Mouse (Mus musculus) neural tube, embryonic 15.5 days (tissue): ENCODE measurements around the gene Hmga2. TPM values are rescaled to one million over a fixed set of nuclear protein-coding genes. Genes with fewer than 3 reads are reported as not detected.

Experiments used
- ATAC-seq: fragments of 200-750 bp; cut with Nextera tagmentation; 2 replicates; pipeline ENCODE4 v1.8.0; 2017; ENCODE audit warnings: mild to moderate bottlenecking, moderate TSS enrichment, moderate library complexity; ENCODE audit not compliant: low FRiP score
- H3K27ac ChIP-seq: fragments of 300-500 bp; sonication (generic); replicated peaks from 2 replicates; pipeline ENCODE4 v1.5.1; 2015; ENCODE audit warnings: mild to moderate bottlenecking, inconsistent platforms
- H3K27me3 ChIP-seq: fragments of 300-500 bp; sonication (generic); replicated peaks from 2 replicates; pipeline ENCODE4 v1.6.1; 2015; ENCODE audit warnings: inconsistent platforms
- H3K36me3 ChIP-seq: fragments of 300-500 bp; sonication (generic); 2 replicates; pipeline ENCODE4 v1.6.1; 2015; ENCODE audit warnings: inconsistent platforms
- H3K4me1 ChIP-seq: fragments of 300-500 bp; sonication (generic); 2 replicates; pipeline ENCODE4 v1.6.1; 2015; ENCODE audit warnings: inconsistent platforms
- H3K4me2 ChIP-seq: fragments of 300-500 bp; sonication (generic); 2 replicates; pipeline ENCODE4 v1.6.1; 2015; ENCODE audit warnings: inconsistent platforms, mild to moderate bottlenecking, moderate library complexity
- H3K4me3 ChIP-seq: fragments of 300-500 bp; sonication (generic); replicated peaks from 2 replicates; pipeline ENCODE4 v1.5.1; 2015; ENCODE audit warnings: mild to moderate bottlenecking, inconsistent platforms
- H3K9ac ChIP-seq: fragments of 300-500 bp; sonication (generic); replicated peaks from 2 replicates; pipeline ENCODE4 v1.6.1; 2015; ENCODE audit warnings: mild to moderate bottlenecking, inconsistent platforms
- H3K9me3 ChIP-seq: fragments of 300-500 bp; sonication (generic); replicated peaks from 2 replicates; pipeline ENCODE4 v1.6.1; 2016; ENCODE audit warnings: inconsistent platforms
- WGBS: fragments of 180-500 bp; shearing (Covaris S2); methylation state at CpG from one replicate; pipeline ENCODE4 v1.1.7; 2015; ENCODE audit warnings: mixed read lengths; 5-methylcytosine and 5-hydroxymethylcytosine counted together
- polyA plus RNA-seq: library from polyadenylated mRNA; unstranded; fragments of >200 nt; fragmentation: Nextera tagmentation; extraction: Ambion mirVana; gene quantifications from 2 replicates; pipeline ENCODE4 v1.2.1, GENCODE M21; 2015

The Hmga2 gene
- polyA plus RNA-seq, 1 experiment from 2014 or later: 3.2 TPM

DNA sequence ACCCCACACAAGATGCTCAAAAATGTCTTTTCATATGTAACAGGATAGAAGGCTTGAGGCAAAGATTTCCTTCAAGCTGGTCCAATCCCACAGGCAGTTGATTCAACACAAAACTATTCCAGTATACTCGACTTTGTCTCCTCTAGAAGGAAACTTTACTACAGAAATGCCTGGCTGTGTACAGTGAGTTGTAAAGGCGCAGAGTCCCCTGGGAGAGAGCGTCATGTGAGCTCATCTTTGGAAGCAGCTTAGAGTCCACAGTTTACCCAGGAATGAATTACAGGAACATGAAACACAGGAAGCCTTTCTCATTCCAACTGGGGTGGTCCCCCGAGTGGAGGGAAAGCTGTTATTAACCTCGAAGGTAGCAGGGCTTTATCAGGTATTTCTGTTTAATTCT is 11.1 kb downstream of the Hmga2 start:
- 83% methylated on average over 5 of the region's 5 CpGs for WGBS
- Histone ChIP-seq H3K36me3 (no peaks in the 10 kb centered on the region), H3K27ac (no peak overlapping the region), H3K9me3 (no peaks in the 10 kb centered on the region), H3K4me1 (no peaks in the 10 kb centered on the region), H3K27me3 (no peaks in the 10 kb centered on the region), H3K4me3 (no peak overlapping the region), H3K9ac (no peak overlapping the region), H3K4me2 (no peak overlapping the region)
- ATAC-seq: no peak

DNA sequence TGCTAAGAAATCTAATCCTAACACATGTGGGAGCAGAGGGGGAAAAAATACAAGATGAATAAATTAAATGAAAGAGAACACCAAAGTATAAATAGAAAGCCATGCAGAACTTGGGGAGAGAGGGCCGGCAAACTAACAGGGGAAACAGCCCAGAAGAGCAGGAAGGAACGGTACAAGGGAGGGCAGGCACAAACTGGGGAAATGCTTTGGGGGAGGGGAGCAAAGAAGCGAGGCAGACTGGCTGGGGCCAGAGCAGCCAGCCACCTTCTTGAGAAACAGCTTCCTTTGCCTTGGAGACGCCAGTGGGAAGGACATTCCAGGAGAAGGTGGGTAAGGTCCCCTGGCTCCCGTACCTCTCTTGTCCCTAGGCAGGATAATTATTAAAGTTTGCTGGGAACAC is 14.5 kb downstream of the Hmga2 start:
- ATAC-seq: no peak
- Histone ChIP-seq H3K4me2 (no peak overlapping the region), H3K27ac (0 out of 2 replicates have a peak overlapping the region, but pooled peaks have one; percentile 9), H3K27me3 (no peaks in the 10 kb centered on the region), H3K9me3 (no peaks in the 10 kb centered on the region), H3K9ac (no peak overlapping the region), H3K36me3 (no peaks in the 10 kb centered on the region), H3K4me1 (no peaks in the 10 kb centered on the region), H3K4me3 (no peak overlapping the region)
- 44% methylated on average over 5 of the region's 5 CpGs for WGBS

DNA sequence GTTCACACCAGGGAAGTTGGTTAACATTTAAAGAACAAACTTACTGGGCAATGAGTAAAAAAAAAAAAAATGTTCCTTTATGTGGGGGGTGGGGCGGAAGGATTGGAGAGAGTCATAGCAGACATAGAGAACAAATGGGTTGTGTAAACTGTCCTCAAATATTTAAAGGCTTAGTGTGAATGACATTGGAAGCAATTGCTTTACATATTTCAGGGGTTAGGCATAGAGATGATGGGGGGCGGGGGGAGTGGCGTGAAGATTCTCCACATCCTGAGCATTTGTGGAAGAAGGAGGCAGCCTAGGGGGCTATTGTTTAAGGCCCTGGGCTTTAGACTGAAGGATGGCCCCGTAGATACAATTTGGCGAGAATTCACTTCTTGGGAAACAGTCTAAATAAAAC is 15.0 kb downstream of the Hmga2 start:
- no peaks in the 10 kb centered on the region for H3K36me3 ChIP-seq
- H3K4me3 ChIP-seq: no peak overlapping the region
- no peaks in the 10 kb centered on the region for H3K9me3 ChIP-seq
- no peak for ATAC-seq
- H3K4me2 ChIP-seq: no peak overlapping the region
- 0 out of 2 replicates have a peak overlapping the region, but pooled peaks have one; percentile 9 for H3K27ac ChIP-seq
- no peak overlapping the region for H3K9ac ChIP-seq
- no peaks in the 10 kb centered on the region for H3K27me3 ChIP-seq
- WGBS: 78% methylated on average over 5 of the region's 5 CpGs
- no peaks in the 10 kb centered on the region for H3K4me1 ChIP-seq

DNA sequence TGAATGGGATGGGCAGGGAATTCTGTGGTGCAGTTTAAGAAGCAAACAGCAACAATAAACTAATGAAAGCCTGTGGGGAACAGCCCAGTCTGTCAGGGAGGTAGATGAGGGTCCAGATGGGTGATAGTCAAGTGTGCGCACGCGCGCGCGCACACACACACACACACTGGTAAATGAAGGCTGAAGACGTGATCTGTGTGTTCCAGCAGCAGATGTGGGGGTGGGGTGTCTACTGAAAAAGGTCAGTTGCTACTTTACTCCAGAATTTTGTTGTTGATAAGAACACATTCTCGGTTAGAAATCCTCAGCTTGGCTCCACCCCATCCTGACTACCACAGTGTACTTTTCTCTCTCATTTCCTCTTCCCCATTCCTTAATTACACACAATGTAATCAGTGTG is 17.4 kb downstream of the Hmga2 start:
- H3K4me3 ChIP-seq: no peak overlapping the region

DNA sequence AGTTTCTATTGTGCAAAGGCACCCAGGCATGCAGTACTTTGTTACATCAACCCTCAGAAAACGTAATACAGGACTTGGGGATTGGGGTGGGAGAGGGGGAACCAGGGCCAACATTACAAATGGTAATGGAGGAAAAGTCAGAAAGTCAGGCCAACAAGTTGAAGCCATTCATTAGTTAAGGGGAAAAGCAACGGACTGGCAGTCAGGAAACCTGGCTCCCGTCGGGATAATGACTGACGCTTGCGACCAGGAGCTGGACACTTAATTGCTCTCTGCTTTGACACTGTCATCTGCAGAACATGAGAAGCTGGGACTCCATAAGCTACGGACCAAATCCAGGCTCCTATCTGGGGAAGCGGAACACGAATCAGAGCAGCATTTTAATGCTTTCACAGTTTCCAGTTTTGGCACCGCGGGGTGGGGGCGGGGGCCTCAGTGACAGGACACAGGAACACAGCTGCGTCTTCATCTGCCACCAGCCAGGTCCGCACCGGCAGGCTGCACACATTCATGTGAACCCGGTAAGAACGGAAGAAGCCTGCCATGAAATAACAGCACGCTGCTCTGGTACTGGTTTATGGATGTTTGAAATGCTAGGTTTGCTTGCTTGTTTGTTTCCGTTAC is 26.5 kb downstream of the Hmga2 start:
- ATAC-seq: no peak
- no peaks in the 10 kb centered on the region for H3K36me3 ChIP-seq
- WGBS: 43% methylated on average over 19 of the region's 19 CpGs
- peak overlapping the region; percentile 30 for H3K4me2 ChIP-seq
- H3K9me3 ChIP-seq: no peaks in the 10 kb centered on the region
- no peak overlapping the region for H3K9ac ChIP-seq
- H3K4me1 ChIP-seq: peaks cover 15% of the 10 kb centered on the region
- H3K27ac ChIP-seq: no peak overlapping the region
- peak overlapping the region; percentile 2; the same call in 1 of the 2 replicates for H3K4me3 ChIP-seq
- H3K27me3 ChIP-seq: no peaks in the 10 kb centered on the region

More for the DNA sequence above, 17.4 kb downstream of the Hmga2 start:
- no peaks in the 10 kb centered on the region for H3K4me1 ChIP-seq
- no peaks in the 10 kb centered on the region for H3K9me3 ChIP-seq
- WGBS: 87% methylated on average over 8 of the region's 8 CpGs
- no peak overlapping the region for H3K27ac ChIP-seq
- no peak overlapping the region for H3K9ac ChIP-seq
- no peak for ATAC-seq
- H3K36me3 ChIP-seq: no peaks in the 10 kb centered on the region
- no peaks in the 10 kb centered on the region for H3K27me3 ChIP-seq
- H3K4me2 ChIP-seq: no peak overlapping the region

DNA sequence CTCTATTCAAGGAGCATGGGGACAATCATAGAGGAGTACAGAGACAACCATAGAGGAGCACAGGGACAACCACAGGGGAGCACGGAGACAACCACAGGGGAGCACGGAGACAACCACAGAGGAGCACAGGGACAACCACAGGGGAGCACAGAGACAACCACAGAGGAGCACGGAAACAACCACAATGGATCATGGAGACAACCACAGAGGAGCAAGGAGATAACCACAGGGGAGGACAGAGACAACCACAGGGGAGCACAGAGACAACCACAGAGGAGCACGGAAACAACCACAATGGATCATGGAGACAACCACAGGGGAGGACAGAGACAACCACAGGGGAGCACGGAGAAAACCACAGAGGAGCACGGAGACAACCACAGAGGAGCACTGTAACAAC is 29.5 kb downstream of the Hmga2 start:
- Histone ChIP-seq H3K27ac (no peak overlapping the region), H3K9ac (no peak overlapping the region), H3K9me3 (no peaks in the 10 kb centered on the region), H3K27me3 (no peaks in the 10 kb centered on the region), H3K4me2 (no peak overlapping the region), H3K4me1 (peaks cover 26% of the 10 kb centered on the region), H3K4me3 (no peak overlapping the region), H3K36me3 (no peaks in the 10 kb centered on the region)
- ATAC-seq: no peak
- WGBS: 97% methylated on average over 6 of the region's 6 CpGs

DNA sequence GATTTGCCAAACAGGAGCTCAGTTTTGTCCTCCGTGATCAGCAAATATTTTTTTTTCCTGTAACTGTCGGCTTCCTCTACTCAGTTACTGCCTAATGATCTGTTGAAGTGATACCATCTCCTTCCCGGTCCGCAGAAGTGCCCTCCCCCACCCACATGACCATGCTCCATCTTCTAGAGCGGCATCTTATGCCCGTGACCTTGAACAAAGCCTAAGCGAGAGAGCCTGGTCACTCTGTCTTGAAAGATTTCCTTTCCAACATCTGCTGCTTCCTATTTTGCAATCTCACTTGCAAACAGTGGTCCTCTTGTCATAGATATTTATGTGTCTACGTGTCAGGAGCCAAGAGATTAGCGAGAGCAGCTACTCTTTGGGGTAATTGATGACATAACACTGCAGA is 30.1 kb downstream of the Hmga2 start:
- ATAC-seq: no peak
- Histone ChIP-seq H3K27me3 (no peaks in the 10 kb centered on the region), H3K9ac (no peak overlapping the region), H3K9me3 (no peaks in the 10 kb centered on the region), H3K27ac (no peak overlapping the region), H3K4me2 (no peak overlapping the region), H3K4me3 (no peak overlapping the region), H3K4me1 (peaks cover 31% of the 10 kb centered on the region), H3K36me3 (no peaks in the 10 kb centered on the region)
- WGBS: 75% methylated on average over 9 of the region's 9 CpGs

DNA sequence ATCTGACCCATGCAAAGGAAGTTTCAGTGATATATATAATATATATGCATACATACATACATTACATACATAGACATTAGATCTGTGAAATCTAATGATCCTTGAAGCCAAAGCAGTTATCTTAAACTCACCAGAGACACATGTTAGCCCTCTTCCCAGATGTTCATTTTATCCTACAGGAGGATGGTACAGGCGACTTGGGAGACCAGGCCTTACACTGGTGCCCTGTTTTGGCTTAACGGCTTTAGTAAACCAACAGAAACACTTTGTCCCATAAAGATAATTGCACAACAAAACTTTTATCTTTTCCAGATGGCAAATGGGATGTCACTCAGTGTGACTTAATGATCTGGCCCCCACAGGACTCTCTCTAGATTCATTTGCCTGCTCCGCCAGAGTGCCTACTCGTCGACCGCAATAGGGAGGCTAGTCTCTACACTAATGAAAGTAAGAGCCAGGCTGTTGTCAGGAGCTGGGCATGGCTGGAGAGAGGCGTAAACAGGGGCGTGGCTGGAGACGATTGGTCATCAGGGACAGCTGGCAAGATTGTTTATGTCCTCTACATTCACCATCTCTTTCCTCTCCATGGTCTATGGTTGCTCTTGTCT is 31.7 kb downstream of the Hmga2 start:
- H3K9ac ChIP-seq: no peak overlapping the region
- H3K4me1 ChIP-seq: peaks cover 26% of the 10 kb centered on the region

DNA sequence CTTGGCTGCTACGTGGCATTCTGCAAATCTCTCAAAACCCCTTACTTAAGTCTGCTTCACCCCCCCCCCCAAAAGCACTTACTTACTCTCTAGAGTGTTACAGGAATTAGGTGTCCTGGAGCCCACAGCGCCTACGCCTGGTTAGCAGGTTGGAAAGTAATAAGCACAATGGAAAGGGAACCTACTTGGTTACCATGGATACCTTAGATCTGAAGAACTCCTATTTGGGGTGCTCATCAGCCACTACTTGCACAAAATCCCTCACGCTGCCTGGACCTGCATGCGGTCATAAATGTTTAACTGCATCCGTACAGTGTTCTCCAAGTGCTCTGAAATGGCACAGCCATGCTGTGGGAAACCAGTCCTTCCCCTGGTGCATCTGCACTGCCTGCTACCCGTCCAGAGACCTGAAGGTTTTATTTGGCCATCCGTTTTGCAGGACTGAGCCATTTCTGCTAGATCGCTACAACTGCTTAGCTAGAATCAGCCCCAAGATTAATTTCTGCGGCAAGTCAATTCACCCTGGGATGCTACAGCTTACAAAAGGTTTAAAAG is 32.4 kb downstream of the Hmga2 start:
- Histone ChIP-seq H3K4me3 (no peak overlapping the region), H3K27ac (peak overlapping the region; percentile 71), H3K27me3 (no peaks in the 10 kb centered on the region), H3K4me1 (peaks cover 19% of the 10 kb centered on the region), H3K9me3 (no peaks in the 10 kb centered on the region), H3K9ac (0 out of 2 replicates have a peak overlapping the region, but pooled peaks have one; percentile 2), H3K4me2 (peak overlapping the region; percentile 29), H3K36me3 (no peaks in the 10 kb centered on the region)
- 32% methylated on average over 10 of the region's 10 CpGs for whole genome bisulfite sequencing
- ATAC-seq: peak; percentile 64

More for the DNA sequence above, 31.7 kb downstream of the Hmga2 start:
- no peaks in the 10 kb centered on the region for H3K36me3 ChIP-seq
- no peaks in the 10 kb centered on the region for H3K9me3 ChIP-seq
- no peak overlapping the region for H3K4me3 ChIP-seq
- WGBS: 49% methylated on average over 9 of the region's 9 CpGs
- 0 out of 2 replicates have a peak overlapping the region, but pooled peaks have one; percentile 37 for H3K27ac ChIP-seq
- H3K27me3 ChIP-seq: no peaks in the 10 kb centered on the region
- no peak overlapping the region for H3K4me2 ChIP-seq
- ATAC-seq: peak; percentile 51; the same call in 1 of the 2 replicates

DNA sequence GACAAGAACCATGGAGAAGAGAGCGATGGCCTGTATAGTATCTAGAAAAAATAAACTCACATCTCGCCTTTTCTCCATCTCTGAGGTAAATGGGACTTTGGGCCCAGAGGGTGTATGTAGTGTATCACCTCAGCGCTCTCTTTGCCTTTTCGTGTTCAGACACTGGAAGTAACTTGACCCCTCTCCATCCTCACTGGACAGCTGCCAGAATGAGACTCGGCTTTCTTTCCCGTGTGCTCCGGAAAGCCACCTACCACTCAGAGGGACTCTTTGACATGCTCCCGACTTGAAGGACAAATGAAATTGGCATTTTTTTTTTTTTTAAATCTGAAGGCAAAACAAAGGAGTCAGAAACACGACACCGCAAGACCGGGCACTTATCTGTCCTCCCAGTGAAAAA is 35.0 kb downstream of the Hmga2 start:
- H3K27me3 ChIP-seq: no peaks in the 10 kb centered on the region
- no peak for ATAC-seq
- no peak overlapping the region for H3K4me3 ChIP-seq
- no peak overlapping the region for H3K27ac ChIP-seq
- H3K9me3 ChIP-seq: no peaks in the 10 kb centered on the region
- no peak overlapping the region for H3K9ac ChIP-seq
- no peak overlapping the region for H3K4me2 ChIP-seq
- H3K36me3 ChIP-seq: no peaks in the 10 kb centered on the region
- H3K4me1 ChIP-seq: peaks cover 18% of the 10 kb centered on the region
- 45% methylated on average over 11 of the region's 11 CpGs for WGBS

DNA sequence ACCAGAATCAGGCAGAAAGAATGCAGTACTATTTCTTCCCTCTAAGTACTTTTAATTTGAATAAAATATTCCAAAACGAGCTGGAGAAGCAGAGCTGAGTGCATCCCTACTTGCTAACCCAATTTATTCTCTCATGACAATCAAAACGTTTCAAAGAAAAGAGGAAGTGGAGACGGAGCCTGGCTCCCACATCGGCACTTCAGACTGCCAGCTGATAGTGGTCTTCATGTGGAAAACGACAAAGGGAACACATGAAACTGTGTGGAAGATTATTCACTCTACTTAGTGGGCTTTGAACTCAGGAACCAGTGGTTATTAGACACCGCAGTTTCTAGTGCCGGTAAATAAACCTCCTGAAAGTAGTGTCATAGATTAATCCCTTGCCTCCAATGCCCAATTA is 41.8 kb downstream of the Hmga2 start:
- ATAC-seq: no peak
- Histone ChIP-seq H3K4me1 (peaks cover 20% of the 10 kb centered on the region), H3K4me2 (no peak overlapping the region), H3K4me3 (no peak overlapping the region), H3K9ac (no peak overlapping the region), H3K27ac (no peak overlapping the region), H3K9me3 (no peaks in the 10 kb centered on the region), H3K27me3 (no peaks in the 10 kb centered on the region), H3K36me3 (no peaks in the 10 kb centered on the region)
- 34% methylated on average over 7 of the region's 7 CpGs for whole genome bisulfite sequencing

DNA sequence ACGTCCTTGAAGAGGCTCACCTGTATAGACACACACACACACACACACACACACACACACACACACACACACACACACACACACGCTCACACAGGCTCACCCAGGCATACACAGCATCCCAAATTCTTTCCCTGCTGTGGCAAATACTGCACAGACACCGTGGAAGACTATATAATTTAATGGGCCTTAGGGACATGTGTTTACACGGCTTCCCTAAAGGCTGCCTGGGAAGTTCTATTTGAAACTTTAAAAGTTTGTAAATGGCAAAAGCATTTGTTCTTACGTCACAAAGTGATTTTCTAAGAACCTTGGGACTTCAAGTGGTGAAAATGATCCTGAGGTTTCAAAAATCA is 42.8 kb downstream of the Hmga2 start:
- ATAC-seq: no peak
- Histone ChIP-seq H3K4me3 (no peak overlapping the region), H3K4me1 (peaks cover 29% of the 10 kb centered on the region), H3K4me2 (no peak overlapping the region), H3K9me3 (no peaks in the 10 kb centered on the region), H3K9ac (no peak overlapping the region), H3K27ac (no peak overlapping the region), H3K27me3 (no peaks in the 10 kb centered on the region), H3K36me3 (no peaks in the 10 kb centered on the region)
- WGBS: 20% methylated on average over 5 of the region's 5 CpGs
